Mouse (Mus musculus): ENCODE data around the gene C1s2.

DNA sequence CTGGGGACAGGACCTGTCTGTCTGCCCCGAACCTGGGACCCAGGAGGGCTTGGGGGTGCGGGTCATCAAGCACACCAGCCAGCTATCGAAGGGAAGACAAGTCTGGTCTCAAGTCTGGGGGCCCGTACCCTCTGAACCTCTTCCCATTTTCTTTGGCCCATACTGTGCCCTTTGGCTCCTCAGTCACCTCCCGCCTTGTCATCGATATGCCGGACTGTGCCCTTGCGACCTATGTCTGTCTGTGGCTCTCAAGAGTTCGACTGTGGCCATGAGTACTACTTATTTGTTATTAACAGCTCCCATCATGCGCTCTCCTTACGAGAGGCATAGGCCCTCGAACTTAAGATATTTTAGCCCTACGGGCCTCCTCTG is 27.5 kb upstream of the C1s2 start:
- TF ChIP-seq CTCF (IDR thresholded peaks at IDR 0.05; ENCODE audit: low read depth, low read length) (no peak), POLR2A (IDR thresholded peaks at IDR 0.05; ENCODE audit: extremely low read depth, insufficient read depth, low read length) (no peak)

Measured in liver, adult 2 months (tissue).